Mouse (Mus musculus) lung, postnatal 10 days (tissue): ENCODE measurements around the gene Cnot10.
A peak's percentile ranks its signal among the peaks of the same experiment; 100 is the strongest.
"Not testable (repeated sequence)": the region's sequence is repeated elsewhere in the genome, so short reads cannot be mapped to it uniquely, and the experiment has no call there.

Source experiments
- DNase-seq: peaks from one replicate; pipeline ENCODE4 v3.0.0; 2021

Cnot10 gene

DNA sequence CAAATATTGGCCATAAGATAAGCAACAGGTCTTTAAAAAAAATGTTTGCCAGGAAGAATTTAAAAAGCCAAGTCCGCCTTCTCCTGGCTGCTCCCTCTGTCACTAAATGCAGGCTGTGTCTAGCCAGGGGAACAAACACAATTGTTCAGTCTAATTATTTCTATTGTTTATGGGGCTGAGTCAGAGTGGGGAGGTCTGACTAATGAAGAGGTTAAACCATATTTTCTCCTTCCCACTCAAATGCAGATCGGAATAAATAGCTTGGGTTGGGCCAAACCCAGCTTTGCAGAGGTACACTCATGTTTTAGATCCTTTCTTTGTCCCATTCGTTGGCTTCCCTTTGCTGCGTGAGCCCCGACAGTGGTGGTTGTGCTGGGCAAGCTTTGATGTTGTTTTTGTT, 9.4 kb upstream of the Cnot10 start:
- DNase-seq = no peak

DNA sequence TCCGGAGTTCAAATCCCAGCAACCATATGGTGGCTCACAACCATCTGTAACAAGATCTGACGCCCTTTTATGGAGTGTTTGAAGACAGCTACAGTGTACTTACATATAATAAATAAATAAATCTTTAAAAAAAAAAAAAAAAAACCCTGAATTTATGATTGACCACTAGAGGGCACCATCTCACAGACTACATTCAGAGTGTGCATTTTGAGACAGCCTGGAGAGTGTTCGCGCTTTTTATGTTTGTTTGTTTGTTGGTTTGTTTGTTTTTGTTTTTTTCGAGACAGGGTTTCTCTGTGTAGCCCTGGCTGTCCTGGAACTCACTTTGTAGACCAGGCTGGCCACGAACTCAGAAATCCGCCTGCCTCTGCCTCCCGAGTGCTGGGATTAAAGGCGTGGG, 8.5 kb upstream of the Cnot10 start:
- DNase-seq = not testable (repeated sequence)

DNA sequence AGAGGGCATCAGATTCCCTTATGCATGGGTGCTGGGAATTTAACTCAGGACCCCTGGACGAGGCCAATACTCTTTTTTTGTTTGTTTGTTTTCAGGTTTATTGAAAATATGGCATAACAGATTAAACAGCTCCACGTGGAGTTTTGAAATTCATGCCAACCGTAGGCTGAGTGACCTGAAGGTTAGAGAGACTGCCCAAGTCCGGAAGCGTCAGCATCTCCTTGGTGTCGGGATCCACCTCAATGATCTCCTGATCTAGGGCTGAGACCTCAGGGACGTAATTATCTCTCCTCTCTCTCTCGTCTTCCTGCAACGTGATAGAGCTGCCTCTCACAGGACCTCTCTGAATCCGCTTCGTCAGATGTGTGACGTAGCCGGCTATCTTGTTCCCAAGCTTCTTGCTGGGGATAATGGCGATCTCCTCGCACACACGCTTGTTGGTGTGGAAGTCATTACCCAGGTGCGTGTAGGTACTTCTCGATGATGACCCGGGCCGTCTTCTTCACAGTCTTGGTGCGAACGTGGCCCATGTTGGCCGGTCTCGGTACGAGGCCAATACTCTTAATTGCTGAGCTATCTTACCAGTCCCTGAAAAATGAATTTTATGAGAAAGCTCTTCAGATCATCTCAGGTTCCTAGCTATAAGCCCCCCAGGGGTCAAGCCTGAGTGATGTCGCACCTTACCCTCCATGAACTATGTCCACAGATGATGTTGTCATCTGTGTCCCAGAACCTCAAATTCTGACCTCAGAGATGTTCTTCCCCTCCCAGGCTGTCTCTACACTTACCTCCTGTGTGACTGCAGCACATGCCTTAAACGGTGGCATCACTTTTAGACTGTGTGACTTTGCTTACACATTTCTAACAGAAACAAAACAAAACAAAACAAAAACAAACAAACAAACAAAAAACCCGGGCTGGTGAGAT, 7.8 kb upstream of the Cnot10 start:
- DNase-seq = no peak

- no peak for DNase-seq
These were observed 6.8 kb upstream of the Cnot10 start for GRCm38 (mm10) chr9:114646556-114647505.

GRCm38 (mm10) chr9:114639186-114639748, 717 bp downstream of the Cnot10 start:
- DNase-seq = no peak

DNA sequence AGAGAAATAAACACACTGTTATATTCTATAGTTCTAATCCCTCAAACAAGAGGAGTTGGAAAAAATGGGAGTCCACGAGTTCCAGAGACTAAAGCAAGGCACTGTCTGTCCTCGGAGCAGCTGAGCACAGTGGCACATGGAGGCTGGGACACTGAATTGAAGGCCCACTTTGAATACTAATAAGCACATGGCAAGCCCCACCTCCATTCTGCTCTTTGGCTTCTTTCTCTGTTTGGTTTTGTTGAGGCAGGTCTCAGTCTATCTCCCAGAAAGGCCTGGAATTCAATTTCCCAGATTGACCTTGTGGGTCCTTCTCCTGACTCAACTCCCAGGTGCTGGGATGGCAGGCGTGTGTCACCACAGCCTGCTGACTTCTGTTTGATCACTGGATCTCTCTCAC, 3.2 kb downstream of the Cnot10 start:
- DNase-seq = no peak

DNA sequence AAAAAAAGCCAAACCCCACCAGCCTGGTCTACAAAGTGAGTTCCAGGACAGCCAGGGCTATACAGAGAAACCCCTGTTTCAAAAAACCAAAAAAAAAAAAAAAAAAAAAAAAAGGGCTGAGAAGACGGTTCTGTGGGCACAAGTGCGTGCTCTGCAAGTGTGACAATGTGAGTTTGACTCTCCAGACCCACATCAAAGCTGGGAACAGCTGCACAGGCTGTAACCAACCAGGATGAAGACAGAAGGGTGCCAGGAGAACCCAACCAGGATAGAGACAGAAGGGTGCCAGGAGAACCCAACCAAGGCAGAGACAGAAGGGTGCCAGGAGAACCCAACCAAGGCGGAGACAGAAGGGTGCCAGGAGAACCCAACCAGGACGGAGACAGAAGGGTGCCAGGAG, 3.8 kb downstream of the Cnot10 start:
- DNase-seq = no peak

DNA sequence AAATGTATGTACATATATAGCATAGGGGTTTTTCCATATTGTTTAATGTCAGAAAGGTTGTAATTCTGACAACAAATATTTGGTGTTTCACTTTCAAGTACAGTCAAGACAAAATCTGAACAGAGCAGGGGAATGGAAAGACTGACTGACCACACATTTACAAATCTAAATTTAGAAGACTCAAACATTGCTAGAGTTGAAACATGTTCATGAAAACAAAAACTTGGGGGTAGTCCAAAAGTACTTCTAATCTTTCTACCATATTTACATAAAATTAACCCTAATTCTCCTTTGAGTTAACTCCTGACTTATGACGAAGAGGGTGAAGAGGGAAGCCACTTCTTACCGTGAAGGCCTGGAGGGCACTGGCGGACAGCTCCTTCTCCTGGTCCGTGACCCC, 7.7 kb downstream of the Cnot10 start:
- no peak for DNase-seq

DNA sequence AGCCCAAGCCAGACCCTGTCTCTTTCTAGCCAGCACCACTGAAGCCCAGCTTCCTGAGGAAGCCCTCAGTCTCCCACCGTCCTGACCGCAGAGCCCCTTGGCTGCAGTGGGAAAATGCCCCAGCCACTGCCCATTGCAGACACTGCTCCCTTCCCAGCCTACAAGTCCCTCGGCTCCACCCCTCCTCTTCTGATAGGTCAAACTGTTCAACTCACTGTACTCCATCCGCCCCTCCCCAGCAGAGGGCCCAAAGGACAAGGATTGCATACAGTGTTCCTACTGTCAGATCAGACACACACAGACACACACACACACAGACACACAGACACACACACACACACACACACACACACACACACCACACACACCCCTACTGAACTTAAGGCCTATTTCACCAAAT, 13.3 kb downstream of the Cnot10 start:
- peak; percentile 4 for DNase-seq

DNA sequence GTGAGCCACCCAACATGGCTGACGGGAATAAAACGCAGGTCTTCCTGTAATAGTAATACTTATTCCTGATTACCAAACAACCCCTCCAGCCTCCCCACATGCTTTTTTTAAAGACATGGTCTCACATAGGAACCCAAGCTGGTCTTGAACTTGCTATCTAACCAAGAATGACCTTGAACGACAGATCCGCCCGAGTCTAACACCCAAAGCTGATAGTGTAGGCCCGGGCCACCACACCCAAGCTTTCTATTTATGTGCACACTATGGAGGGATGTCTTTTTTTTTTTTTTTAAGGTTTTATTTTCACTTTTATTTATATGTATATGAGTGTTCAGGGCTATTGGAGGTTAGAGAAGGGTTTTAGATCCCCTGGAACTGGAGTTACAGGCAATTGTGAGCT, 15.8 kb downstream of the Cnot10 start:
- DNase-seq = no peak

GRCm38 (mm10) chr9:114621149-114621548, 18.8 kb downstream of the Cnot10 start:
- DNase-seq = no peak

DNA sequence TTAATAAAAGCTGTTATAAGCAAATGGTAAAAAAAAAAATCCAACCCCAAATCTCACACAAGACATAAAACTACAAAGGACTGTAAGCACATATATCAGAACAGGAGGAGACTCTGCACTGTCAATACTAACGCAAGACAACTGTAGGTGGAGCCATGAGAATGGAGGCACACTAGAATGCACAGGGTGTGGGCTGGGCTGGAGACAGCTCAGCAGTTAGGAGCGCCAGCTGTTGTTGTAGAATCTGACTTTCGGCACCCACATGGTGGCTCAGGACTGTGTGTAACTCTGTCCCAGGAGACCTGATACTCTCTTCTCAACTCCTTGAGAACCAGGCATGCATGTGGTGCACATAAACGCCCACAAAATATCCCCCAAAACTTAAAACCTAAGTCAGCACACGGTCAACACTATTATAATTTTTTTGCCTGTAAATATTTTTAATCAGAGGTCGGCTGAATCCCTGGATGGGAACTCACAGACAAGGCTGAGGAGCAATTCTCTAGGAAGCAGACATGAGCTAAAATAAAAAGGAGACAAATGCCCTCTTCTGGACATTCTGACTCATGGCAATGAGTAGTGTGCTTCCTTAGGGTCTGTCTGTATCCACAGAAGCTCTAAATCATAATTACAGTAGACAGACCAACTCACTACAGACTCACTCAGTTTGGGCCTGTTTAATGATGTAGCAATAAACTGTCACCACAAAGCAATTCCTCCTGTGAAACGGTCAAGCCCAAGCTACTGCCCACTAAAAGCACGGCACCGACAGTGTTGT, 25.6 kb downstream of the Cnot10 start:
- DNase-seq = peak; percentile 11

- DNase-seq = no peak
These were observed 27.0 kb downstream of the Cnot10 start for GRCm38 (mm10) chr9:114613026-114613425.

- DNase-seq = no peak
These were observed 27.4 kb downstream of the Cnot10 start for GRCm38 (mm10) chr9:114612566-114612965.

GRCm38 (mm10) chr9:114610266-114610665, 29.7 kb downstream of the Cnot10 start:
- DNase-seq = no peak

GRCm38 (mm10) chr9:114603876-114604540, 36.0 kb downstream of the Cnot10 start:
- no peak for DNase-seq

DNA sequence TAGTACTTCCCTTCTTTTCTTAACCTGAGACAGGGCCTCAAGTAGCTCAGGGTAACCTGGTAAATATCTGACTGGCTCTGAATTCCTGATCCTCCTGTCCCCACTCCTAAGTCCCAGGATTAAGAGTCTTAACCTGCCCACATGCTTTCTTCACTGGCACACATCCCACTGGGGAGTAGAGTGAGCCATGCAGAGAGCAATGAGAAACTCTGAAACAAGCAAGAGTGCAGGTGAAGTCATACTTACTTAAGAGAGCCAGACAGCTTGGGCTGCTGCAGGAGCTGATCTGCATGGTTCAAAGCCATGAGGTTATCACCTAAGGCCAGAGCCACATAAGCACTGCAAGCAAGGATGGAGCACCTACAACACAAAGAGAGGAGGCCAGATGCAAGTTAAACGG, 38.9 kb downstream of the Cnot10 start:
- DNase-seq = no peak

- DNase-seq = peak; percentile 18
These were observed 55.0 kb downstream of the Cnot10 start for GRCm38 (mm10) chr9:114585017-114585345.

DNA sequence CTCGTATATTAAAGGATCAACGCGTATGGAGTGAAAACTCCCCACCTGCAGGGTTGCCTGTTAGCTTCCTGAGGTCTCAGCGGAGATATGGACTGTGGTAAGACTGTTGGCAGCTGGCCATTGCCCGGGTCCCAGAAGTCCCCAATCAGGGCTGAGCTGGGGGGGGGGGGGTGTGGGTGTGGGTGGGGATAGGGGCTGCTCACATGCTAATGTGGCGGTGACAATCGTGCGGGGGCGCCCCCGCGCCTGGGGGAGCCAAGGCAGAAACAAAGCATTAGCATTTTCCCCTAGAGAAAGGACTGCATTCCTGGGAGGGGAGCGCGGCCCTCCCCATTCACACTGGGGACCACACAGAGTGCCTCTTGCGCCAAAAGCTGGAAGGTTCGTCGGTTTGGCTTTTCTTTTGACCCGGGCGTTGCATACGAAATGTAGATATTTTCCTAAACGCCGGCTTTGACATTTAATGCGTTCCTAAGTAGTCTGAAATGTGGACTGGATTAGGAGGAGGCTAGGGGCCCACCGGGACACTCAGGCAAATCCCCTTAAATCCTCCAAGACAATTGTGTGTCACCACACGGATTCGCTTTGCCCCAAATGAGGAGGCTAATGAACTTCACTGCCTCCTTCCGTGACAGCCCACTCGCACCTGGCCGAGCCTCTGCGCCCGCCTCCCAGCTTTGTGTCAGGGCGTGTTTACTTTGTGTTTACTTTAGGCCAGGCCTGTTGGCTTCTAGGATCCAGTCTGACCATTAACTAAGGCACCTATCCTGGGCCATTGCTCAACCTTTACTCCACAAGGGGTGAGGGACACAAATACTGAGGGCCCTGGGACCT, 55.6 kb downstream of the Cnot10 start:
- DNase-seq = peak; percentile 30

DNA sequence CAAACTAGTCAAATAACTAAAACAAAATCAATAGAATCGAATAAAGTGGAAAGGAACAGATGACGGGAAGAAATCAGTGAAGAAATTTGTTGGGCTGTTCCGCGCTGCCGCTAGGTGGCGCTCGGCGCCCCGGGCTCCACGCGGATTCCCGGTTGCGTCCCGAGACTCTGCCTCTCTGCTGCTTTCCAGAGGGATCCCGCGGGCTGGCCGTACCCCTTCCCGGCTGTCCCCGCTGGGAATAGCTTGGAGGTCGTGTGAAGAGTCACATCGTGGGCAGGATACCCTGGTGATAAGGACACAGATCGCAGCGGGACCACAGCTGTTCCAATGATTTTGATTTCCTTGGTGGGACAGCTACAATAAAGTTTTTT, 56.2 kb downstream of the Cnot10 start:
- peak; percentile 82 for DNase-seq

GRCm38 (mm10) chr9:114578646-114579045, 61.3 kb downstream of the Cnot10 start:
- no peak for DNase-seq
